Mouse (Mus musculus) embryonic stem cell, embryonic (primary cell): ENCODE data around the gene Ssu72.
"Not testable (repeated sequence)": the region's sequence is repeated elsewhere in the genome, so short reads cannot be mapped to it uniquely, and the experiment has no call there.

Experiments used
- CTCF ChIA-PET, 4 experiments: fragments of 300-600 bp in 2 of 4; fragments of 350-600 bp in 2 of 4; sonication (Branson Sonifier 250); formaldehyde crosslinking; loops; one replicate each; lab custom pipeline; 2022; ENCODE audit warnings: inconsistent platforms in 2 of 4; lab: Charles Lee
- POLR2A ChIA-PET, 4 experiments: fragments of 300-600 bp in 2 of 4; fragments of 350-600 bp in 2 of 4; sonication (Branson Sonifier 250); formaldehyde crosslinking; loops; one replicate each; lab custom pipeline; 2022; ENCODE audit warnings: antibody characterized with exemption in 4 of 4, inconsistent platforms in 1 of 4; lab: Charles Lee

Ssu72 gene

GRCm38 (mm10) chr4:155704721-155705591 is at the start of gene Ssu72:
TSS of gene Ssu72 (plus strand) at chr4:155704800.
- CTCF ChIA-PET: interaction anchor here in 2 of 4 experiments (0.5 to 1.3 kb wide), 3 partner anchors 12 to 979 kb away, joined by 3 to 4 read pairs (median 4); partner anchors contain the start of gene Mib2 (in 1 of the 2)

GRCm38 (mm10) chr4:155656214-155656751 is 48.3 kb upstream of the Ssu72 start:
- POLR2A ChIA-PET: interaction anchor here (0.7 to 6.5 kb wide), 15 partner anchors 8 to 55 kb away, joined by 3 to 69 read pairs (median 6); partner anchors contain the start of genes Mib2 (in 4 of the 4), Cdk11b (in 1 of the 4), Gm10563 (in 1 of the 4) and Slc35e2 (in 1 of the 4)
- CTCF ChIA-PET: interaction anchor here in 1 of 4 experiments (0.6 kb wide), 1 partner anchor 265 kb away, joined by 3 read pairs; no protein-coding TSS in a partner anchor

More at GRCm38 (mm10) chr4:155704721-155705591, at the start of gene Ssu72:
- POLR2A ChIA-PET: interaction anchor here (0.7 to 3.6 kb wide), 43 partner anchors 8 to 350 kb away, joined by 3 to 28 read pairs (median 4); partner anchors contain the start of genes Mib2 (in 4 of the 4), Atad3a (in 2 of the 4), Mmp23 (in 2 of the 4) and Aurkaip1 (in 1 of the 4)

GRCm38 (mm10) chr4:155658961-155659360 is 45.6 kb upstream of the Ssu72 start:
- POLR2A ChIA-PET: interaction anchor here in 2 of 4 experiments (1.1 to 2.0 kb wide), 2 partner anchors 10 to 11 kb away, joined by 4 to 11 read pairs; partner anchors contain the start of gene Mib2 (in 2 of the 2)
- CTCF ChIA-PET: no interaction called here

GRCm38 (mm10) chr4:155660641-155661040 is 44.0 kb upstream of the Ssu72 start:
- POLR2A ChIA-PET: interaction anchor here in 1 of 4 experiments (0.9 to 2.0 kb wide), 3 partner anchors 8 to 40 kb away, joined by 3 to 11 read pairs (median 4); partner anchors contain the start of gene Mib2
- CTCF ChIA-PET: no interaction called here

- ChIA-PET POLR2A (interaction anchor here in 2 of 4 experiments (1.1 to 1.6 kb wide), 3 partner anchors 30 to 38 kb away, joined by 3 read pairs; partner anchors contain the start of gene Ssu72 (in 1 of the 2)), CTCF (no interaction called here)
Observed at GRCm38 (mm10) chr4:155666903-155667302, 37.7 kb upstream of the Ssu72 start.

GRCm38 (mm10) chr4:155668689-155669597 is 35.7 kb upstream of the Ssu72 start, which contains the start of gene Mib2:
TSS of gene Mib2 (minus strand) at chr4:155669198.
- POLR2A ChIA-PET: interaction anchor here (0.5 to 4.3 kb wide), 80 partner anchors 8 to 602 kb away, joined by 3 to 121 read pairs (median 4); partner anchors contain the start of genes Slc35e2 (in 3 of the 4), Ssu72 (in 3 of the 4), Atad3a (in 2 of the 4) and Fndc10 (in 2 of the 4)
- CTCF ChIA-PET: interaction anchor here (0.6 to 1.7 kb wide), 15 partner anchors 14 to 442 kb away, joined by 3 to 7 read pairs (median 4); partner anchors contain the start of gene Gm10563 (in 1 of the 4)

GRCm38 (mm10) chr4:155669598-155670075 is 35.0 kb upstream of the Ssu72 start:
- POLR2A ChIA-PET: interaction anchor here (0.5 to 4.3 kb wide), 79 partner anchors 10 to 603 kb away, joined by 3 to 121 read pairs (median 5); partner anchors contain the start of genes Slc35e2 (in 3 of the 4), Ssu72 (in 3 of the 4), Atad3a (in 2 of the 4) and Fndc10 (in 2 of the 4)

GRCm38 (mm10) chr4:155670236-155670635 is 34.4 kb upstream of the Ssu72 start:
- POLR2A ChIA-PET: interaction anchor here (0.6 to 4.3 kb wide), 38 partner anchors 11 to 189 kb away, joined by 3 to 121 read pairs (median 8); partner anchors contain the start of genes Ssu72 (in 3 of the 4), Fndc10 (in 2 of the 4), Mmp23 (in 2 of the 4) and Slc35e2 (in 2 of the 4)
- CTCF ChIA-PET: interaction anchor here in 2 of 4 experiments (0.6 to 1.5 kb wide), 5 partner anchors 16 to 30 kb away, joined by 3 to 7 read pairs (median 5); no protein-coding TSS in a partner anchor

More at GRCm38 (mm10) chr4:155669598-155670075, 35.0 kb upstream of the Ssu72 start:
- CTCF ChIA-PET: interaction anchor here in 3 of 4 experiments (0.6 to 1.7 kb wide), 14 partner anchors 15 to 189 kb away, joined by 3 to 7 read pairs (median 4); partner anchors contain the start of gene Gm10563 (in 1 of the 3)

- CTCF ChIA-PET: no interaction called here
- POLR2A ChIA-PET: interaction anchor here in 1 of 4 experiments (0.8 to 1.5 kb wide), 2 partner anchors 10 to 24 kb away, joined by 3 to 10 read pairs; no protein-coding TSS in a partner anchor
Observed at GRCm38 (mm10) chr4:155672082-155672481, 32.5 kb upstream of the Ssu72 start.

- ChIA-PET POLR2A (interaction anchor here in 2 of 4 experiments (0.9 to 3.5 kb wide), 4 partner anchors 10 to 21 kb away, joined by 3 to 14 read pairs (median 4); no protein-coding TSS in a partner anchor), CTCF (no interaction called here)
Observed at GRCm38 (mm10) chr4:155675991-155676390, 28.6 kb upstream of the Ssu72 start.

GRCm38 (mm10) chr4:155683670-155684277 is 20.8 kb upstream of the Ssu72 start:
- CTCF ChIA-PET: not testable (repeated sequence)

GRCm38 (mm10) chr4:155687764-155688163 is 16.8 kb upstream of the Ssu72 start:
- ChIA-PET POLR2A (interaction anchor here in 3 of 4 experiments (1.4 to 2.9 kb wide), 5 partner anchors 9 to 18 kb away, joined by 5 to 34 read pairs (median 19); partner anchors contain the start of gene Mib2 (in 2 of the 3)), CTCF (interaction anchor here in 1 of 4 experiments (1.7 kb wide), 1 partner anchor 17 kb away, joined by 7 read pairs; no protein-coding TSS in a partner anchor)

More at GRCm38 (mm10) chr4:155683670-155684277, 20.8 kb upstream of the Ssu72 start:
- POLR2A ChIA-PET: interaction anchor here in 2 of 4 experiments (0.6 to 1.0 kb wide), 5 partner anchors 10 to 20 kb away, joined by 3 to 4 read pairs (median 3); no protein-coding TSS in a partner anchor

GRCm38 (mm10) chr4:155690571-155691375 is 13.8 kb upstream of the Ssu72 start:
- ChIA-PET POLR2A (interaction anchor here (0.6 to 4.5 kb wide), 10 partner anchors 11 to 1026 kb away, joined by 3 to 43 read pairs (median 4); partner anchors contain the start of genes Mib2 (in 2 of the 4) and Ssu72 (in 1 of the 4)), CTCF (no interaction called here)

- CTCF ChIA-PET: interaction anchor here in 1 of 4 experiments (0.8 kb wide), 1 partner anchor 29 kb away, joined by 3 read pairs; no protein-coding TSS in a partner anchor
Observed at GRCm38 (mm10) chr4:155692421-155692820, 12.2 kb upstream of the Ssu72 start.

More at GRCm38 (mm10) chr4:155692421-155692820, 12.2 kb upstream of the Ssu72 start:
- POLR2A ChIA-PET: interaction anchor here in 2 of 4 experiments (0.7 to 4.5 kb wide), 8 partner anchors 9 to 39 kb away, joined by 3 to 43 read pairs (median 4); partner anchors contain the start of genes Mib2 (in 2 of the 2) and Ssu72 (in 1 of the 2)
